ENCODE assay signal across 22 mouse cellular contexts in the genomic region with DNA sequence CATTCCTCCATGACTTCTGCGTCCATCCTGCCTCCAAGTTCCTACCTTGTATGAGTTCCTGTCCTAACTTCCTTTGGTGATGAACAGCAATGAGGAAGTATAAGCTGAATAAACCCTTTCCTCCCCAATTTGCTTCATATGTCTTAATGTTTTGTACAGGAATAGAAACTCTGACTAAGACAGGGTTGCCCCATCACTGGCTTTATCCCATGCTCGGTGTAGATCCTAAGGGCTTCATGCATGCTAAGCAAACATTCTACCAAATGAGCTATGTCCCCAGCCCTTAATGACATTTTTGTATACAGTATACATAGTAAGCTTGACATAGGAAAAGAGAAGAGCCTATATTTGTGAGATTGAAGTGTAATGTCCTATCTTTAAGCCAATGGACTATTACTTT.
"Had no signal": no experiment of that assay in that cellular context is flagged by ENCODE, and none has a peak within 500 bp of the region (broad histone marks: within the 10 kb centered on the region; RNA-seq: fewer than 3 reads in every experiment).

No protein-coding gene starts in this region.

- DNase-seq: cerebellum, adult 2 months; cerebellum, adult 8-10 months; cerebellum, adult 9-10 months; cerebellum, adult 9-11 months; cerebellum, postnatal 10 days; cerebellum, postnatal 14 days; cerebellum, postnatal 25 days; cerebellum, postnatal 36 days; embryo, embryonic 11 days; forebrain, postnatal 0 days; gastrocnemius, adult 2 months; gastrocnemius, postnatal 10 days; gastrocnemius, postnatal 14 days; gastrocnemius, postnatal 25 days; gastrocnemius, postnatal 36 days; heart, adult 11 months; heart, adult 18-20 months; heart, adult 2 months had no signal

- ATAC-seq: forebrain, embryonic 13.5 days; forebrain, embryonic 14.5 days; forebrain, embryonic 15.5 days; forebrain, embryonic 16.5 days; forebrain, postnatal 0 days had no signal
